Mouse (Mus musculus) G1E (cell line): Measurements from ENCODE around the gene Il34.

Source experiments
- CTCF ChIP-seq: IDR thresholded peaks from 2 replicates; pipeline ENCODE4 v1.5.1; 2012; ENCODE audit warnings: low read depth, low read length, inconsistent platforms, mixed read lengths
- TAL1 ChIP-seq: conservative IDR thresholded peaks from 2 replicates; pipeline ENCODE4 v1.6.1; 2012; ENCODE audit warnings: low read depth, low read length, inconsistent platforms, mixed read lengths

DNA sequence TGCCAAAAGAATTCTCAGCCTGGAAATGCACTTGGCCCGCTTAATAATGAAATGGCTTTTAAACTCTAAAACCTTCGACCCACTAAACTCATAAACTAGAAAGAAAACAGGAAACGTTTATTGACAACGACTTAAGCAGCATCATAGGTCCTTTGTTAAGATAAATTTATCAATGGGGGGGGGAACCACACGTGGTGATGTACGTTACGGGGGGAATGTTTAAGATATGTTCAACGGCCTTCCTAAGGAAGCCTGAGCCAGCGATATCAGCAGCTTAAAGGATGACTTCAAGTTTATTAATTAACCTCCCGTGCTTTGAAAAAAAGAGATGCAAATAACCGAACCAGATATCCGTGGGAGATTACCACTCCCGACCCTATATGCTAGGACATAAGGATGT lies 55.5 kb downstream of the Il34 start:
- TF ChIP-seq CTCF (no peak), TAL1 (no peak)
